Mouse (Mus musculus) kidney, postnatal 0 days (tissue): ENCODE measurements around the gene Myo18b. TPM values are rescaled to one million over a fixed set of nuclear protein-coding genes. Genes with fewer than 3 reads are reported as not detected.
A peak's percentile ranks its signal among the peaks of the same experiment; 100 is the strongest.

Experiments
- ATAC-seq: fragments of 200-750 bp; cut with Nextera tagmentation; replicated peaks from 2 replicates; pipeline ENCODE4 v1.8.0; 2017; ENCODE audit warnings: low read depth, moderate number of reproducible peaks, moderate TSS enrichment, moderate library complexity; ENCODE audit not compliant: low FRiP score
- DNase-seq: peaks from one replicate; pipeline ENCODE4 v3.0.0-alpha.2; 2016; ENCODE audit warnings: low spot score
- H3K27ac ChIP-seq: fragments of 300-500 bp; sonication (generic); 2 replicates; pipeline ENCODE4 v1.5.1; 2014; ENCODE audit warnings: mild to moderate bottlenecking
- H3K27me3 ChIP-seq: fragments of 300-500 bp; sonication (generic); 2 replicates; pipeline ENCODE4 v1.6.1; 2014; ENCODE audit warnings: low read length, mixed read lengths; ENCODE audit not compliant: insufficient read depth
- H3K36me3 ChIP-seq: fragments of 300-500 bp; sonication (generic); 2 replicates; pipeline ENCODE4 v1.6.1; 2014; ENCODE audit warnings: low read length, mixed read lengths; ENCODE audit not compliant: insufficient read depth
- H3K4me1 ChIP-seq: fragments of 300-500 bp; sonication (generic); replicated peaks from 2 replicates; pipeline ENCODE4 v1.6.1; 2014; ENCODE audit warnings: antibody characterized with exemption, low read length, mixed read lengths; ENCODE audit not compliant: insufficient read depth
- H3K4me2 ChIP-seq: fragments of 300-500 bp; sonication (generic); 2 replicates; pipeline ENCODE4 v1.6.1; 2014; ENCODE audit warnings: mild to moderate bottlenecking, low read length, moderate library complexity, mixed read lengths
- H3K4me3 ChIP-seq: fragments of 300-500 bp; sonication (generic); replicated peaks from 2 replicates; pipeline ENCODE4 v1.5.1; 2014; ENCODE audit warnings: low read depth, low read length
- H3K9ac ChIP-seq: fragments of 300-500 bp; sonication (generic); 2 replicates; pipeline ENCODE4 v1.6.1; 2014; ENCODE audit warnings: low read depth, low read length
- H3K9me3 ChIP-seq: fragments of 300-500 bp; sonication (generic); replicated peaks from 2 replicates; pipeline ENCODE4 v1.6.1; 2016; ENCODE audit warnings: low read length, inconsistent platforms, mixed read lengths
- CTCF ChIP-seq: IDR thresholded peaks from 2 replicates; pipeline ENCODE4 v1.5.1; 2016; ENCODE audit warnings: antibody characterized with exemption, low read depth, mild to moderate bottlenecking, moderate library complexity
- whole genome bisulfite sequencing: fragments of 180-500 bp; shearing (Covaris S2); extraction: QIAGEN DNeasy Blood & Tissue Kit; methylation state at CpG from one replicate; pipeline ENCODE4 v1.1.7; 2014; 5-methylcytosine and 5-hydroxymethylcytosine counted together
- polyA plus RNA-seq: library from polyadenylated mRNA; unstranded; fragments of >200 nt; fragmentation: Nextera tagmentation; extraction: Ambion mirVana; gene quantifications from 2 replicates; pipeline ENCODE4 v1.2.1, GENCODE M21; 2015

Gene Myo18b
- polyA plus RNA-seq, 1 experiment from 2014 or later, result 0.13 TPM

GRCm38 (mm10) chr5:112791792-112792780, 104.1 kb downstream of the Myo18b start:
- Histone ChIP-seq H3K4me1 (no peaks in the 10 kb centered on the region), H3K9me3 (no peaks in the 10 kb centered on the region), H3K36me3 (no peaks in the 10 kb centered on the region), H3K27ac (no peak overlapping the region), H3K9ac (no peak overlapping the region), H3K27me3 (no peaks in the 10 kb centered on the region), H3K4me2 (no peak overlapping the region), H3K4me3 (no peak overlapping the region)
- DNase-seq, result no peak
- TF ChIP-seq CTCF, result peak; percentile 37; the same call in 1 of the 2 replicates
- 79% methylated on average over 15 of the region's 15 CpGs for WGBS
- ATAC-seq, result no peak

GRCm38 (mm10) chr5:112790376-112791111, 105.6 kb downstream of the Myo18b start:
- WGBS, result 55% methylated on average over 4 of the region's 4 CpGs
- H3K36me3 ChIP-seq, result no peaks in the 10 kb centered on the region
- H3K4me3 ChIP-seq, result no peak overlapping the region
- no peaks in the 10 kb centered on the region for H3K9me3 ChIP-seq
- no peak for ATAC-seq
- H3K27me3 ChIP-seq, result no peaks in the 10 kb centered on the region
- H3K27ac ChIP-seq, result no peak overlapping the region
- no peak for DNase-seq
- no peak overlapping the region for H3K9ac ChIP-seq
- no peak for TF ChIP-seq CTCF
- no peaks in the 10 kb centered on the region for H3K4me1 ChIP-seq
- H3K4me2 ChIP-seq, result no peak overlapping the region

DNA sequence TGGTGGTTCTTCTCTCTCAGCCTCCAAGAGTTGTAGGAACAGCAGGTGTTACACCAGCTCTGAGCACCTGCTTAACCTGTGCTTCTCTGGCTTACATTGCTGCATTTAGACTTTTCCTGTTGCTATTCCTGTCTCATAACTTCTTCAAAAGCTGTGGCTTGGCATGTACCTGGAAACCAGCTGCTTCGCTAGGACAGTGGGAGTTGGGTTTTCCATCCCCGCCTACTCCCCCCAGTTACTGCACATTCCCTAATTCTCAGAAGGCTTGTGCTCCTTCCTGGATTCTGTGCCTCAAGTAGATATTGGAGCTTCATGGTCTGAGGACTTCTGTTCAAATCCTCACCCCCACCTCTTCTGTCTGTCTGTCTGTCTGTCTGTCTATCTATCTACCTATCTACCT, 107.7 kb downstream of the Myo18b start:
- Histone ChIP-seq H3K4me3 (no peak overlapping the region), H3K27me3 (no peaks in the 10 kb centered on the region), H3K9ac (no peak overlapping the region), H3K27ac (no peak overlapping the region), H3K36me3 (no peaks in the 10 kb centered on the region), H3K4me2 (no peak overlapping the region), H3K4me1 (no peaks in the 10 kb centered on the region), H3K9me3 (no peaks in the 10 kb centered on the region)
- no peak for TF ChIP-seq CTCF
- no peak for ATAC-seq
- WGBS, result 98% methylated on average over 2 of the region's 2 CpGs
- DNase-seq, result no peak

DNA sequence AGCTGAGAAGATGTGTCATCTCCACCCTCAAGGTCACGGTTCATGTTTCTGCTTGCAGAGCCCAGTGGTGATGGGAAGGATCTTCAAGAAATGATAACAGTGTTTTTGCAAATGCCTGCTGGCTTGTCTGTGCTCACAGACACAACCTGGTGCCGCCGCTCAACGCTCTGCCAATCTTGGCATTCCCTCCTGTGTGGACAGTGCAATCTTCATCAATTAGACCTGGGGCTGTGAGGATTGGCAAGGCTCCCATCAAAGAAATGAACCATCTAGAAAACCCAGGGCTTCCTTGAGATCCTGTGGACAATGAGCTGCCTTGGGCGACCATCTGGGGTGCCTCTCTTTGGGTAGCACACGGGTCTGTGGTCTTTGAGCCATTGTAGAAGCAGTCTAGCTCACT, 109.4 kb downstream of the Myo18b start:
- TF ChIP-seq CTCF, result no peak
- 83% methylated on average over 6 of the region's 6 CpGs for WGBS

GRCm38 (mm10) chr5:112786031-112786430, 110.1 kb downstream of the Myo18b start:
- WGBS, result 62% methylated on average over 8 of the region's 8 CpGs
- Histone ChIP-seq H3K9me3 (no peaks in the 10 kb centered on the region), H3K36me3 (no peaks in the 10 kb centered on the region), H3K9ac (no peak overlapping the region), H3K27me3 (no peaks in the 10 kb centered on the region), H3K4me1 (no peaks in the 10 kb centered on the region), H3K4me3 (no peak overlapping the region), H3K27ac (no peak overlapping the region), H3K4me2 (no peak overlapping the region)
- no peak for ATAC-seq
- no peak for DNase-seq
- TF ChIP-seq CTCF, result no peak

More for the DNA sequence above, 109.4 kb downstream of the Myo18b start:
- no peak for DNase-seq
- no peak overlapping the region for H3K4me3 ChIP-seq
- ATAC-seq, result no peak
- H3K9me3 ChIP-seq, result no peaks in the 10 kb centered on the region
- H3K27ac ChIP-seq, result no peak overlapping the region
- H3K36me3 ChIP-seq, result no peaks in the 10 kb centered on the region
- no peak overlapping the region for H3K4me2 ChIP-seq
- no peaks in the 10 kb centered on the region for H3K4me1 ChIP-seq
- H3K9ac ChIP-seq, result no peak overlapping the region
- no peaks in the 10 kb centered on the region for H3K27me3 ChIP-seq

DNA sequence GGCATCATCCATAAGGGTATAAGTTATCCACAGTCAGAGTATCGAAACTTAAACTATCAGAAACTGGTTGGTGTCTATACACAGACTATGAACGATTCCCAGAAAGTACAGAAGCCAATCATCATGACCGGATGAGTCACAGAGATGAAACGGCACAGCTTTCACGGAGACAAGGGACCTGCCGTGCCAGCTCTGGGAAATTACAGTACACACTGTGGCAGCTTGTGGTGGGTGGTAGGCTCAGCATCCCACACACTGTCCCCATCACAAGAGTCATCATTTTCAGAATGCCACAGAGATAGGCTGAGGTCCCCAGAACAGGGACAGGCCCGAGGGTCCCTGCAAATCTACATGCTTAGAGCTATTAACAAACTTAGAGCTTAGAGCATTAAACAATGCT, 114.4 kb downstream of the Myo18b start:
- Histone ChIP-seq H3K9me3 (no peaks in the 10 kb centered on the region), H3K4me1 (no peaks in the 10 kb centered on the region), H3K4me2 (no peak overlapping the region), H3K36me3 (no peaks in the 10 kb centered on the region), H3K9ac (no peak overlapping the region), H3K27me3 (no peaks in the 10 kb centered on the region), H3K4me3 (no peak overlapping the region), H3K27ac (no peak overlapping the region)
- ATAC-seq (no peak), DNase-seq (no peak)
- TF ChIP-seq CTCF, result no peak
- WGBS, result 86% methylated on average over 7 of the region's 7 CpGs
